Mouse (Mus musculus) hindbrain, embryonic 10.5 days (tissue): ENCODE data around the gene Slc2a13. TPM values are rescaled to one million over a fixed set of nuclear protein-coding genes. Genes with fewer than 3 reads are reported as not detected.
A peak's percentile ranks its signal among the peaks of the same experiment; 100 is the strongest.

Source experiments
- DNase-seq: peaks from one replicate; pipeline ENCODE4 v3.0.0-alpha.2; 2017; ENCODE audit warnings: low spot score
- H3K27ac ChIP-seq: fragments of 300-500 bp; sonication (generic); 2 replicates; pipeline ENCODE4 v1.5.1; 2016; ENCODE audit warnings: mild to moderate bottlenecking, moderate library complexity
- H3K27me3 ChIP-seq: fragments of 300-500 bp; sonication (generic); 2 replicates; pipeline ENCODE4 v1.6.1; 2016; ENCODE audit warnings: mild to moderate bottlenecking; ENCODE audit not compliant: poor library complexity, insufficient read depth, severe bottlenecking
- H3K36me3 ChIP-seq: fragments of 300-500 bp; sonication (generic); 2 replicates; pipeline ENCODE4 v1.6.1; 2016; ENCODE audit warnings: mild to moderate bottlenecking, moderate library complexity
- H3K4me1 ChIP-seq: fragments of 300-500 bp; sonication (generic); replicated peaks from 2 replicates; pipeline ENCODE4 v1.6.1; 2016; ENCODE audit warnings: mild to moderate bottlenecking
- H3K4me3 ChIP-seq: fragments of 300-500 bp; sonication (generic); 2 replicates; pipeline ENCODE4 v1.5.1; 2016; ENCODE audit warnings: mild to moderate bottlenecking, moderate library complexity
- H3K9me3 ChIP-seq: fragments of 300-500 bp; sonication (generic); 2 replicates; pipeline ENCODE4 v1.6.1; 2016; ENCODE audit warnings: mild to moderate bottlenecking, moderate library complexity
- WGBS: fragments of 180-500 bp; shearing (Covaris S2); methylation state at CpG from one replicate; pipeline ENCODE4 v1.1.7; 2016; 5-methylcytosine and 5-hydroxymethylcytosine counted together
- polyA plus RNA-seq: library from polyadenylated mRNA; unstranded; fragments of >200 nt; fragmentation: Nextera tagmentation; extraction: Ambion mirVana; gene quantifications from 2 replicates; pipeline ENCODE4 v1.2.1, GENCODE M21; 2016

Gene Slc2a13
- polyA plus RNA-seq, 1 experiment from 2014 or later, result 0.97 TPM

- H3K36me3 ChIP-seq, result no peaks in the 10 kb centered on the region
- H3K4me1 ChIP-seq, result no peaks in the 10 kb centered on the region
- H3K4me3 ChIP-seq, result no peak overlapping the region
- WGBS, result 40% methylated on average over 5 of the region's 5 CpGs
- no peaks in the 10 kb centered on the region for H3K27me3 ChIP-seq
- H3K27ac ChIP-seq, result no peak overlapping the region
- DNase-seq, result peak; percentile 52
- peaks cover 6% of the 10 kb centered on the region; the same call in 1 of the 2 replicates for H3K9me3 ChIP-seq
Measured at GRCm38 (mm10) chr15:91477766-91478165, 95.3 kb downstream of the Slc2a13 start.

GRCm38 (mm10) chr15:91473690-91474409, 99.2 kb downstream of the Slc2a13 start:
- 92% methylated on average over 2 of the region's 2 CpGs for WGBS
- H3K27ac ChIP-seq, result no peak overlapping the region

GRCm38 (mm10) chr15:91465331-91465730, 107.7 kb downstream of the Slc2a13 start:
- no peak for DNase-seq
- H3K4me3 ChIP-seq, result no peak overlapping the region
- H3K27ac ChIP-seq, result no peak overlapping the region
- H3K4me1 ChIP-seq, result no peaks in the 10 kb centered on the region
- H3K27me3 ChIP-seq, result no peaks in the 10 kb centered on the region
- no peaks in the 10 kb centered on the region for H3K36me3 ChIP-seq
- 86% methylated on average over 3 of the region's 3 CpGs for WGBS
- no peaks in the 10 kb centered on the region for H3K9me3 ChIP-seq

More at GRCm38 (mm10) chr15:91473690-91474409, 99.2 kb downstream of the Slc2a13 start:
- Histone ChIP-seq H3K36me3 (no peaks in the 10 kb centered on the region), H3K27me3 (no peaks in the 10 kb centered on the region), H3K4me3 (no peak overlapping the region), H3K9me3 (no peaks in the 10 kb centered on the region), H3K4me1 (no peaks in the 10 kb centered on the region)
- no peak for DNase-seq

- DNase-seq, result no peak
- Histone ChIP-seq H3K27ac (no peak overlapping the region), H3K36me3 (no peaks in the 10 kb centered on the region), H3K4me1 (no peaks in the 10 kb centered on the region), H3K9me3 (no peaks in the 10 kb centered on the region), H3K4me3 (no peak overlapping the region), H3K27me3 (no peaks in the 10 kb centered on the region)
- 92% methylated on average over 10 of the region's 10 CpGs for WGBS
Measured at GRCm38 (mm10) chr15:91463857-91464435, 109.1 kb downstream of the Slc2a13 start.

GRCm38 (mm10) chr15:91463026-91463661, 109.9 kb downstream of the Slc2a13 start:
- no peak overlapping the region for H3K27ac ChIP-seq
- H3K9me3 ChIP-seq, result no peaks in the 10 kb centered on the region
- no peak overlapping the region for H3K4me3 ChIP-seq
- H3K4me1 ChIP-seq, result no peaks in the 10 kb centered on the region
- WGBS, result 79% methylated on average over 16 of the region's 16 CpGs
- H3K36me3 ChIP-seq, result no peaks in the 10 kb centered on the region
- no peaks in the 10 kb centered on the region for H3K27me3 ChIP-seq
- no peak for DNase-seq

GRCm38 (mm10) chr15:91461940-91462339, 111.1 kb downstream of the Slc2a13 start:
- Histone ChIP-seq H3K27me3 (no peaks in the 10 kb centered on the region), H3K27ac (no peak overlapping the region), H3K36me3 (no peaks in the 10 kb centered on the region), H3K4me3 (no peak overlapping the region), H3K9me3 (no peaks in the 10 kb centered on the region), H3K4me1 (no peaks in the 10 kb centered on the region)
- 59% methylated on average over 2 of the region's 2 CpGs for WGBS
- DNase-seq, result no peak

- Histone ChIP-seq H3K4me3 (no peak overlapping the region), H3K4me1 (no peaks in the 10 kb centered on the region), H3K27me3 (no peaks in the 10 kb centered on the region), H3K27ac (no peak overlapping the region), H3K9me3 (no peaks in the 10 kb centered on the region), H3K36me3 (no peaks in the 10 kb centered on the region)
- no peak for DNase-seq
- 91% methylated on average over 2 of the region's 2 CpGs for WGBS
Measured at GRCm38 (mm10) chr15:91457202-91457601, 115.9 kb downstream of the Slc2a13 start.

- Histone ChIP-seq H3K9me3 (peaks cover 12% of the 10 kb centered on the region; the same call in 1 of the 2 replicates), H3K4me1 (no peaks in the 10 kb centered on the region), H3K27me3 (no peaks in the 10 kb centered on the region), H3K4me3 (no peak overlapping the region), H3K27ac (no peak overlapping the region), H3K36me3 (no peaks in the 10 kb centered on the region)
- 87% methylated on average over 6 of the region's 6 CpGs for WGBS
- no peak for DNase-seq
Measured at GRCm38 (mm10) chr15:91445399-91445798, 127.7 kb downstream of the Slc2a13 start.

- Histone ChIP-seq H3K27me3 (no peaks in the 10 kb centered on the region), H3K4me3 (no peak overlapping the region), H3K9me3 (no peaks in the 10 kb centered on the region), H3K36me3 (no peaks in the 10 kb centered on the region), H3K27ac (no peak overlapping the region), H3K4me1 (no peaks in the 10 kb centered on the region)
- no peak for DNase-seq
- WGBS, result 60% methylated on average over 8 of the region's 8 CpGs
Measured at GRCm38 (mm10) chr15:91443449-91443848, 129.6 kb downstream of the Slc2a13 start.

- DNase-seq, result no peak
- Histone ChIP-seq H3K9me3 (no peaks in the 10 kb centered on the region), H3K27me3 (no peaks in the 10 kb centered on the region), H3K4me1 (no peaks in the 10 kb centered on the region), H3K36me3 (no peaks in the 10 kb centered on the region), H3K27ac (no peak overlapping the region), H3K4me3 (no peak overlapping the region)
- WGBS, result 86% methylated on average over 2 of the region's 2 CpGs
Measured at GRCm38 (mm10) chr15:91439883-91440282, 133.2 kb downstream of the Slc2a13 start.

- Histone ChIP-seq H3K4me1 (no peaks in the 10 kb centered on the region), H3K9me3 (no peaks in the 10 kb centered on the region), H3K4me3 (no peak overlapping the region), H3K36me3 (no peaks in the 10 kb centered on the region), H3K27ac (no peak overlapping the region), H3K27me3 (no peaks in the 10 kb centered on the region)
- 90% methylated on average over 6 of the region's 6 CpGs for WGBS
- DNase-seq, result no peak
Measured at GRCm38 (mm10) chr15:91425426-91425825, 147.6 kb downstream of the Slc2a13 start.

- DNase-seq, result no peak
- 76% methylated on average over 7 of the region's 7 CpGs for WGBS
- Histone ChIP-seq H3K27me3 (no peaks in the 10 kb centered on the region), H3K36me3 (no peaks in the 10 kb centered on the region), H3K4me3 (no peak overlapping the region), H3K9me3 (no peaks in the 10 kb centered on the region), H3K4me1 (no peaks in the 10 kb centered on the region), H3K27ac (no peak overlapping the region)
Measured at GRCm38 (mm10) chr15:91406979-91407378, 166.1 kb downstream of the Slc2a13 start.

GRCm38 (mm10) chr15:91395165-91395564, 177.9 kb downstream of the Slc2a13 start:
- Histone ChIP-seq H3K27ac (no peak overlapping the region), H3K4me1 (no peaks in the 10 kb centered on the region), H3K4me3 (no peak overlapping the region), H3K27me3 (no peaks in the 10 kb centered on the region), H3K9me3 (no peaks in the 10 kb centered on the region), H3K36me3 (no peaks in the 10 kb centered on the region)
- no peak for DNase-seq
- 85% methylated on average over 4 of the region's 4 CpGs for WGBS
